Mouse (Mus musculus) heart, embryonic 11.5 days (tissue): ENCODE measurements around the gene Dnlz. TPM values are rescaled to one million over a fixed set of nuclear protein-coding genes. Genes with fewer than 3 reads are reported as not detected.

Experiments
- ATAC-seq: fragments of 200-750 bp; cut with Nextera tagmentation; replicated peaks from 2 replicates; pipeline ENCODE4 v1.8.0; 2017; ENCODE audit warnings: moderate library complexity; ENCODE audit not compliant: insufficient number of reproducible peaks, low FRiP score, low TSS enrichment
- H3K27ac ChIP-seq: fragments of 300-500 bp; sonication (generic); 2 replicates; pipeline ENCODE4 v1.5.1; 2014; ENCODE audit warnings: mild to moderate bottlenecking, low read depth, low read length
- H3K27me3 ChIP-seq: fragments of 300-500 bp; sonication (generic); 2 replicates; pipeline ENCODE4 v1.6.1; 2014; ENCODE audit warnings: mild to moderate bottlenecking, low read length, mixed read lengths; ENCODE audit not compliant: control insufficient read depth, insufficient read depth
- H3K36me3 ChIP-seq: fragments of 300-500 bp; sonication (generic); 2 replicates; pipeline ENCODE4 v1.6.1; 2014; ENCODE audit warnings: mild to moderate bottlenecking, low read length, moderate library complexity, mixed read lengths; ENCODE audit not compliant: control insufficient read depth, insufficient read depth
- H3K4me1 ChIP-seq: fragments of 300-500 bp; sonication (generic); 2 replicates; pipeline ENCODE4 v1.6.1; 2014; ENCODE audit warnings: low read length; ENCODE audit not compliant: control insufficient read depth, insufficient read depth
- H3K4me2 ChIP-seq: fragments of 300-500 bp; sonication (generic); 2 replicates; pipeline ENCODE4 v1.6.1; 2014; ENCODE audit warnings: mild to moderate bottlenecking, moderate library complexity
- H3K4me3 ChIP-seq: fragments of 300-500 bp; sonication (generic); 2 replicates; pipeline ENCODE4 v1.5.1; 2014; ENCODE audit warnings: low read depth, low read length
- H3K9ac ChIP-seq: fragments of 300-500 bp; sonication (generic); 2 replicates; pipeline ENCODE4 v1.6.1; 2014; ENCODE audit warnings: mild to moderate bottlenecking, low read depth, low read length, moderate library complexity
- H3K9me3 ChIP-seq: fragments of 300-500 bp; sonication (generic); replicated peaks from 2 replicates; pipeline ENCODE4 v1.6.1; 2016; ENCODE audit warnings: low read length; ENCODE audit not compliant: control insufficient read depth
- WGBS: fragments of 180-500 bp; shearing (Covaris S2); extraction: QIAGEN DNeasy Blood & Tissue Kit; methylation state at CpG from one replicate; pipeline ENCODE4 v1.1.7; 2014; ENCODE audit not compliant: insufficient replicate concordance; 5-methylcytosine and 5-hydroxymethylcytosine counted together
- polyA plus RNA-seq: library from polyadenylated mRNA; unstranded; fragments of >200 nt; fragmentation: Nextera tagmentation; extraction: Ambion mirVana; gene quantifications from 2 replicates; pipeline ENCODE4 v1.2.1, GENCODE M21; 2014

The Dnlz gene
- polyA plus RNA-seq, 1 experiment from 2014 or later, result 26.3 TPM

DNA sequence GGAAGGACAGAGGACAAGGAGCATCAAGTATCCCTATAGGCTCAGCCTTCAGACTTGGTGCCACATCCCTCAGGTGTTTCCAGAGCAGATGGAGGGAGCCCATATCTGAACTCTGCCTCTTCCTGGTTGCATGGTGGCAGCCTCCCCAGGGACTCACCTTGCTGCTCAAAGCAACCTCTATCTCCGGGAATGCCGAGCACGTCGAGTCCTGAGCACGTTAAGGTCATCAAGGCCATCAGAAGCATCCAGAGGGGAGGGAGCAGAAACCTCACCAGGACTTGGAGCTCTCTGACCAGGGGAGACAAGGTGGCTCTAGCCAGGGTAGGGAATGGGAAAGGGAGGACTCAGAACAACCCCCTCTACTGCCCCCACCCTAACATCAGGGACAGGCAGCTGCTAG lies 11.6 kb upstream of the Dnlz start:
- no peak for ATAC-seq
- Histone ChIP-seq H3K27me3 (no peaks in the 10 kb centered on the region), H3K9me3 (no peaks in the 10 kb centered on the region), H3K27ac (no peak overlapping the region), H3K9ac (no peak overlapping the region), H3K4me3 (no peak overlapping the region), H3K36me3 (peaks cover 17% of the 10 kb centered on the region), H3K4me2 (no peak overlapping the region), H3K4me1 (peaks cover 4% of the 10 kb centered on the region; the same call in 1 of the 2 replicates)
- WGBS, result 66% methylated on average over 5 of the region's 5 CpGs

DNA sequence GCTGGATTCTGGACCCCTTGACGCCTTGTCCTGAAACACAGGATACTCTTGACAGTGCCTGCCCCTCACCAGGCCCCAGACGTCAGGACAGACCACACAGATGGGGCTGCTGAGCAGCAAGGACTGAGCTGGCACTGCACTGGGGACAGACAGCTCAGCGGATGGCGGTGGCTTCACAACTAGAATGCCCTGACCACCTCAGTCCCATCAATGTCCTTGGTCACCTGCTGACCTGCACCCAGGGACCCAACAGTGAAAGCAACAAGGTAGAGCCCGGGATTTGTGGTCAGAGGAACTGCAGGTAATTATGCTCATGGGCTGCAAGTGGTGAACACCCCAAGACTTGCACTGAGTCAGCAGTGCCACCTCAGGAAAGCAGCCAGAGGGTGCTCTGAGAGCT lies 11.1 kb upstream of the Dnlz start:
- H3K4me2 ChIP-seq, result no peak overlapping the region
- no peak overlapping the region for H3K4me3 ChIP-seq
- H3K9me3 ChIP-seq, result no peaks in the 10 kb centered on the region
- no peaks in the 10 kb centered on the region for H3K27me3 ChIP-seq
- H3K4me1 ChIP-seq, result peaks cover 4% of the 10 kb centered on the region; the same call in 1 of the 2 replicates
- no peak for ATAC-seq
- WGBS, result 73% methylated on average over 5 of the region's 5 CpGs
- no peak overlapping the region for H3K9ac ChIP-seq
- peaks cover 17% of the 10 kb centered on the region for H3K36me3 ChIP-seq
- H3K27ac ChIP-seq, result no peak overlapping the region

GRCm38 (mm10) chr2:26360772-26361171 lies 8.9 kb upstream of the Dnlz start, which contains the start of gene Card9:
TSS of gene Card9 (minus strand) at chr2:26360918.
- peaks cover 4% of the 10 kb centered on the region; the same call in 1 of the 2 replicates for H3K4me1 ChIP-seq
- no peak within 1 kb of the TSS for H3K27ac ChIP-seq
- H3K9ac ChIP-seq, result no peak within 1 kb of the TSS
- H3K36me3 ChIP-seq, result peaks cover 3% of the 10 kb centered on the region; the same call in 1 of the 2 replicates
- H3K4me3 ChIP-seq, result no peak within 1 kb of the TSS
- 44% methylated on average over 3 of the region's 3 CpGs for WGBS
- no peaks in the 10 kb centered on the region for H3K27me3 ChIP-seq
- H3K4me2 ChIP-seq, result no peak within 1 kb of the TSS
- no peak for ATAC-seq
- no peaks in the 10 kb centered on the region for H3K9me3 ChIP-seq

- 63% methylated on average over 6 of the region's 6 CpGs for WGBS
- Histone ChIP-seq H3K27ac (no peak overlapping the region), H3K27me3 (no peaks in the 10 kb centered on the region), H3K4me3 (no peak overlapping the region), H3K4me1 (peaks cover 4% of the 10 kb centered on the region; the same call in 1 of the 2 replicates), H3K9me3 (no peaks in the 10 kb centered on the region), H3K36me3 (no peaks in the 10 kb centered on the region), H3K9ac (no peak overlapping the region), H3K4me2 (no peak overlapping the region)
- no peak for ATAC-seq
Observed at GRCm38 (mm10) chr2:26359983-26360382, 8.1 kb upstream of the Dnlz start.

GRCm38 (mm10) chr2:26358667-26359320 lies 6.9 kb upstream of the Dnlz start:
- no peak overlapping the region for H3K9ac ChIP-seq
- H3K27me3 ChIP-seq, result no peaks in the 10 kb centered on the region
- H3K36me3 ChIP-seq, result no peaks in the 10 kb centered on the region
- 0 out of 2 replicates have a peak, but pooled peaks have one; percentile 24 for ATAC-seq
- no peak overlapping the region for H3K27ac ChIP-seq
- 78% methylated on average over 13 of the region's 13 CpGs for WGBS
- no peaks in the 10 kb centered on the region for H3K4me1 ChIP-seq
- no peaks in the 10 kb centered on the region for H3K9me3 ChIP-seq
- no peak overlapping the region for H3K4me3 ChIP-seq
- no peak overlapping the region for H3K4me2 ChIP-seq

DNA sequence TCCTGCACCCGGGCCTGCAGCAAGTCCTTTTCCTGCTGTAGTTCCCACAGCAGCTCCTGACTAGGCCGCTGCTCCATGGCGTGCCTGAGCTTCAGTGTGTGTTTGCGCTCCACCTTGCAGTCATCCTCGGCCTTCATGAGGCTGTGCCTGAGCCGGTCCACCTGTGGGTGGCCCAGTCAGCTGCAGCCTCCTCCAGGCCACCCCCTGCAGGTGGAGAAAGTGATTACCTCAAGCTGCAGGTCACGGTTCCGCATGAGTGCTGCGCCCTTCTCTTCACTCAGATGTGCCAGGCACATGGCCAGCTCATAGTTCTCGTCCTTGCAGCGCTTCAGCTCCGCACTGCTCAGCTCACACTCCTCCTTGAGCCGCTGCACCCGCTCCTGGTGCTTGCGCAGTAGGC lies 5.6 kb upstream of the Dnlz start:
- H3K27me3 ChIP-seq, result no peaks in the 10 kb centered on the region
- 54% methylated on average over 15 of the region's 15 CpGs for WGBS
- no peak overlapping the region for H3K27ac ChIP-seq
- H3K4me2 ChIP-seq, result no peak overlapping the region
- H3K4me3 ChIP-seq, result no peak overlapping the region
- ATAC-seq, result no peak
- H3K9me3 ChIP-seq, result no peaks in the 10 kb centered on the region
- H3K4me1 ChIP-seq, result peaks cover 5% of the 10 kb centered on the region; the same call in 1 of the 2 replicates
- no peaks in the 10 kb centered on the region for H3K36me3 ChIP-seq
- no peak overlapping the region; the same call in 1 of the 2 replicates for H3K9ac ChIP-seq

- peaks cover 6% of the 10 kb centered on the region; the same call in 1 of the 2 replicates for H3K4me1 ChIP-seq
- H3K9me3 ChIP-seq, result no peaks in the 10 kb centered on the region
- H3K27ac ChIP-seq, result no peak overlapping the region
- WGBS, result 69% methylated on average over 7 of the region's 7 CpGs
- no peak overlapping the region for H3K4me2 ChIP-seq
- no peaks in the 10 kb centered on the region for H3K36me3 ChIP-seq
- no peaks in the 10 kb centered on the region for H3K27me3 ChIP-seq
- H3K4me3 ChIP-seq, result no peak overlapping the region
- ATAC-seq, result no peak
- H3K9ac ChIP-seq, result peak overlapping the region; percentile 35; the same call in 1 of the 2 replicates
Observed at GRCm38 (mm10) chr2:26356678-26357077, 4.8 kb upstream of the Dnlz start.

GRCm38 (mm10) chr2:26356231-26356630 lies 4.3 kb upstream of the Dnlz start:
- H3K27me3 ChIP-seq, result no peaks in the 10 kb centered on the region
- H3K4me1 ChIP-seq, result peaks cover 7% of the 10 kb centered on the region
- H3K9ac ChIP-seq, result no peak overlapping the region
- WGBS, result 72% methylated on average over 4 of the region's 4 CpGs
- H3K4me3 ChIP-seq, result no peak overlapping the region
- H3K36me3 ChIP-seq, result no peaks in the 10 kb centered on the region
- no peaks in the 10 kb centered on the region for H3K9me3 ChIP-seq
- no peak for ATAC-seq
- no peak overlapping the region for H3K27ac ChIP-seq
- H3K4me2 ChIP-seq, result no peak overlapping the region

- H3K4me1 ChIP-seq, result peaks cover 17% of the 10 kb centered on the region
- H3K36me3 ChIP-seq, result peaks cover 3% of the 10 kb centered on the region; the same call in 1 of the 2 replicates
- no peak for ATAC-seq
- H3K27me3 ChIP-seq, result no peaks in the 10 kb centered on the region
- no peak overlapping the region for H3K27ac ChIP-seq
- H3K4me3 ChIP-seq, result no peak overlapping the region
- WGBS, result 82% methylated on average over 4 of the region's 4 CpGs
- H3K9ac ChIP-seq, result no peak overlapping the region
- no peak overlapping the region for H3K4me2 ChIP-seq
- no peaks in the 10 kb centered on the region for H3K9me3 ChIP-seq
Observed at GRCm38 (mm10) chr2:26354401-26354800, 2.5 kb upstream of the Dnlz start.
